Mouse (Mus musculus) spleen, postnatal 14 days (tissue): ENCODE results near the gene 1810010H24Rik.
"Not testable (repeated sequence)": the region's sequence is repeated elsewhere in the genome, so short reads cannot be mapped to it uniquely, and the experiment has no call there.

Source experiments
- DNase-seq, 2 experiments: peaks; one replicate each; pipeline ENCODE4 v3.0.0; 2021 to 2022; ENCODE audit warnings: low spot score in 2 of 2

1810010H24Rik gene

DNA sequence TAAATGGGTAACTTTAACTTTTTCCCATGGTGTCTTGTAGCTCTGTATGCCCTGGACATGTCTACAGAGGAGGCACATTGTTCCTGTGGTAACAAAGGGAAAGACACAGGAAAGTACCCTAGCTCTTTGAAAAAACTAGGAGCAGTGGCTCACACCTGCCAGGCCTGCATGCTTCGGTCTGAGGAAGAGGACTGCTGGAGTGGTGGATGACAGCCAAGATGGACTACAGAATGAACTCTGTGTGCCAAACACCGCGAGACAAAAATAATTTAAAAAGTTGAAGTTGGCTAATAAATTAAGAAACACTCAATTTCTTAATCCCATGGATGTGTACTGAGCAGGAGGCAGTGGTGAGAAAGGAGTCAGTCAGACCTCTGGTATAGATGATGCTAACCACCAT is 15.9 kb downstream of the 1810010H24Rik start:
- no peak for DNase-seq

- DNase-seq = no peak
These were observed 17.9 kb downstream of the 1810010H24Rik start for GRCm38 (mm10) chr11:107043361-107043760.

- peak; percentile 53 to 69 for DNase-seq
These were observed 18.8 kb downstream of the 1810010H24Rik start for GRCm38 (mm10) chr11:107044321-107044720.

DNA sequence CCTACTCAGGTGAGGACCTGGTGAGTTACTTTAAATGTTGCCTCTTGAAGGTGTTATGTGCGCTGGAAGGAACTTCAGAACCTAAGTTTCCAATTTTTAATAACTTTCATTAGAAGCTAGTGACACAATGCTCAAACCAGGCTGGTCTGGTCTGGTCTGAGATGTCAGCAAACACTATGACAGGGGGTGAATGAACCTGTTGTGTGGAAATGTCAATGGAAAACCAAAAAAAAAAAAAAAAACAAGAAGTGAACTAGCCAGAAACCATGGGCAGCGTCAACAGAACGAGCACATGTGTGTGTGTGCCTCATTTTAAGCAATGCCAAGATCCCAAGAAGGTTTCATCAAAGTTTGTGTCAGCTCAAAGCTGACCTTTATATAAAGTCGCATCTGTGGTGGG is 20.1 kb downstream of the 1810010H24Rik start:
- DNase-seq = no peak

- no peak for DNase-seq
These were observed 21.5 kb downstream of the 1810010H24Rik start for GRCm38 (mm10) chr11:107046766-107047620.

- no peak for DNase-seq
These were observed 29.4 kb downstream of the 1810010H24Rik start for GRCm38 (mm10) chr11:107054870-107055269.

GRCm38 (mm10) chr11:107057391-107057790 is 31.9 kb downstream of the 1810010H24Rik start:
- no peak for DNase-seq

- not testable (repeated sequence) for DNase-seq
These were observed 34.2 kb downstream of the 1810010H24Rik start for GRCm38 (mm10) chr11:107059634-107060033.

- no peak for DNase-seq
These were observed 35.5 kb downstream of the 1810010H24Rik start for GRCm38 (mm10) chr11:107060941-107061340.

DNA sequence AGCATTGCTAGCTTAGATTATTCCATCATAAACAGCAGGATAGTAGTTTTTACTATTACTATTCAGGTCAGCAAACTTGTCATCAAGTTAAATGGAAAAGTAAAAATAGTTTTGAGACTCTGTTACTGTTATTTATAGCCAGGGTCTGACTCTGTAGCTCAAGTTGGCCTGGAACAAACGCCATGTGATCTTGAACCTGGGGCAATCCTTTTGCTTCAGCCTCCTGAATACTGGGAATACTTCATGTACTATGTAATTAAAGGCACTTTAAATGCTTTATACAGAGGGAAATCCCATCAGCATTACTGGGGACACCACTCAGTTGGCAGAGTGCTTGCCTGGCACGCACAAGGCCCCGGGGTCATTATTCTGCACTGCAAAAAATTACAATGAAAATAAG is 37.6 kb downstream of the 1810010H24Rik start:
- no peak for DNase-seq

GRCm38 (mm10) chr11:107064590-107064989 is 39.1 kb downstream of the 1810010H24Rik start:
- no peak for DNase-seq

- DNase-seq = no peak
These were observed 39.8 kb downstream of the 1810010H24Rik start for GRCm38 (mm10) chr11:107065216-107065785.
